In the genomic region with DNA sequence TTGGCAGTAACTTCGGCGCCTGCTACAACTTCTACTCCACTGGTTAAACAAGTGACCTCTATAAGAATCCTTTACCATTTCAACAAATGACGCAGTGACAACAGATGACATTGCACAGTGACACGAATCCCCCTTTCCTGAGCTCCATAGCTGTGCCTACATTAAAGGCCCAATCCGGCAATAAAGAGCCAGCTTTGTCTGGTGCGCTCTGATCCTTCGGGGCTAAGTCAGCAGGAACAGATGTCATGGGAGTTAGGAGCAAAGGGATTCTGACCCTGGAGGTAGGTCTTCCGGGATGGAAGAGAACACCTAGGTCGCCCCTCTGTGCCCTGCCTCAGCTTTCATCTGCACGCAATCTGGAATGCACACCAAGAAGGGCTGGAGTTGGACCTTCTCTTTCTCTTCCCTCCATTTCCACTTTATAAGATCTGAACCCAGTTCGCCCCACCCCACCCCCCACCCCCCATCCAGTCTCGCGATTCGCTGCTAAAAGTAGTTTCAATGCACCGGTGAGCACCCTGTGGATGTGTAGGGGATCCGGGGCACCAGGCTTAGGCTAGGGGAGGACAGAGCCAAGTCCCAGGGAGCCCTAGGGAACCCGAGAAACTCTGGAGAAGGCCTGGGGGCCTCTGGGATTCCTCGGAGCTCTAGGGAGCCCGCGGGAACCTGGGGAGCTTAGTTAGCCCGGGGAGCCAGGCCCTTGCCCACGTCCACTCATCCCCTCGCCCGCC, we compare ENCODE assay signal across 9 mouse cellular contexts. TPM values are rescaled to one million over a fixed set of nuclear protein-coding genes. Genes with fewer than 3 reads are reported as not detected.
DNase-seq lines count a peak whose midpoint lies in the region; ATAC-seq and TF ChIP-seq lines count a peak whose summit lies in the region.
"Had no signal": no experiment of that assay in that cellular context is flagged by ENCODE, and none has a peak within 500 bp of the region (broad histone marks: within the 10 kb centered on the region; RNA-seq: fewer than 3 reads in every experiment).

No protein-coding gene starts in this region.

- no peaks in the 10 kb centered on the region for H3K9me3 ChIP-seq in forebrain, embryonic 10.5 days
- no peaks in the 10 kb centered on the region for H3K9me3 ChIP-seq in limb, embryonic 12.5 days

- H3K4me2 ChIP-seq in limb, embryonic 12.5 days = peak overlapping the region; percentile 88

- WGBS in forebrain, embryonic 10.5 days = 5% methylated on average over 24 of the region's 24 CpGs
- WGBS in limb, embryonic 12.5 days = 5% methylated on average over 24 of the region's 24 CpGs

- peak overlapping the region; percentile 59 for H3K9ac ChIP-seq in limb, embryonic 12.5 days (replicated peaks)

- peaks cover 75% of the 10 kb centered on the region for H3K27me3 ChIP-seq in forebrain, embryonic 10.5 days (ENCODE audit: poor library complexity, severe bottlenecking)
- H3K27me3 ChIP-seq in limb, embryonic 12.5 days = peaks cover 38% of the 10 kb centered on the region

- intact Hi-C loops in left cerebral cortex, adult 2 months (cut with DNase I) = no loop called here
- intact Hi-C loops in left cerebral cortex, postnatal 14 days (cut with DNase I) = no loop called here

- 0 out of 2 replicates have a peak, but pooled peaks have one; percentile 15 for ATAC-seq in limb, embryonic 12.5 days (ENCODE audit: insufficient number of reproducible peaks, insufficient read depth, low FRiP score, low TSS enrichment, low read depth)
- no peak for ATAC-seq in inflammation-experienced regulatory T-cells, adult 6 months
- ATAC-seq in granulocyte monocyte progenitor cell, adult 5-6 weeks (replicated peaks; ENCODE audit: poor library complexity, severe bottlenecking) = no peak

- peaks cover 18% of the 10 kb centered on the region for H3K4me1 ChIP-seq in forebrain, embryonic 10.5 days
- H3K4me1 ChIP-seq in limb, embryonic 12.5 days (replicated peaks) = peaks cover 6% of the 10 kb centered on the region

- H3K27ac ChIP-seq in left cerebral cortex, adult 2 months = no peak overlapping the region
- H3K27ac ChIP-seq in forebrain, embryonic 10.5 days = peak overlapping the region; percentile 80
- no peak overlapping the region for H3K27ac ChIP-seq in limb, embryonic 12.5 days

- H3K36me3 ChIP-seq in forebrain, embryonic 10.5 days (replicated peaks) = no peaks in the 10 kb centered on the region
- no peaks in the 10 kb centered on the region for H3K36me3 ChIP-seq in limb, embryonic 12.5 days

- H3K4me3 ChIP-seq in left cerebral cortex, adult 2 months = peak overlapping the region; percentile 50
- H3K4me3 ChIP-seq in forebrain, embryonic 10.5 days = peak overlapping the region; percentile 62
- H3K4me3 ChIP-seq in limb, embryonic 12.5 days (replicated peaks) = peak overlapping the region; percentile 53

- no peak for TF ChIP-seq CTCF in left cerebral cortex, adult 2 months (IDR thresholded peaks at IDR 0.05)

- DNase-seq in left cerebral cortex, adult 2 months (ENCODE audit: extremely low spot score in 1 of 2, low spot score in 2 of 2) = no peak
- no peak for DNase-seq in left cerebral cortex, postnatal 14 days (ENCODE audit: low spot score in 2 of 2)
- DNase-seq in forebrain, embryonic 10.5 days (ENCODE audit: extremely low spot score, low spot score) = no peak
- DNase-seq in retina, adult 2 months (ENCODE audit: low read depth, low spot score) = peak; percentile 50
- no peak for DNase-seq in adrenal gland, postnatal 4 days (ENCODE audit: low spot score in 2 of 2)

RNA-seq across cellular contexts. Expression of gene Mak, which starts 0.7 kb away (rescaled TPM):
- 1 to 10 TPM; 3.1 to 3.9 TPM for total RNA-seq in left cerebral cortex, adult 2 months (2021)
- 1 to 10 TPM; 1.4 to 2.0 TPM for total RNA-seq in left cerebral cortex, postnatal 14 days (2021)
- polyA plus RNA-seq in forebrain, embryonic 10.5 days (2016; fragmentation: Nextera tagmentation; extraction: Ambion mirVana) = 1.2 and 1.4 TPM in 2 replicates
- polyA plus RNA-seq in limb, embryonic 12.5 days (2016; fragmentation: Nextera tagmentation; extraction: Ambion mirVana) = 0.50 and 1.2 TPM in 2 replicates
- polyA plus RNA-seq in inflammation-experienced regulatory T-cells, adult 6 months (2017; shearing (Covaris generic)) = under 1 TPM in 1 of 3 experiments, not detected in 2; 0.13 TPM
- under 1 TPM in 1 of 2 experiments, not detected in 1; 0.25 TPM for total RNA-seq in adrenal gland, postnatal 4 days (2021)
- not detected in 2 replicates for total RNA-seq in granulocyte monocyte progenitor cell, adult 5-6 weeks (2014; fragmentation: Nextera tagmentation)
- not detected in 2 replicates for total RNA-seq in granulocyte monocyte progenitor cell, adult 5-6 weeks (2017)
- polyA plus RNA-seq: spleen, adult 2 months had no signal

RNA-seq across cellular contexts. Expression of gene Gcm2, which starts 32.0 kb away (rescaled TPM):
- not detected for total RNA-seq in left cerebral cortex, adult 2 months (2021)
- total RNA-seq in left cerebral cortex, postnatal 14 days (2021) = not detected
- not detected in 2 replicates for polyA plus RNA-seq in forebrain, embryonic 10.5 days (2016; fragmentation: Nextera tagmentation; extraction: Ambion mirVana)
- not detected in 2 replicates for polyA plus RNA-seq in limb, embryonic 12.5 days (2016; fragmentation: Nextera tagmentation; extraction: Ambion mirVana)
- polyA plus RNA-seq in inflammation-experienced regulatory T-cells, adult 6 months (2017; shearing (Covaris generic)) = under 1 TPM in 1 of 3 experiments, not detected in 2; 0.95 TPM
- total RNA-seq in adrenal gland, postnatal 4 days (2021) = not detected
- not detected in 2 replicates for total RNA-seq in granulocyte monocyte progenitor cell, adult 5-6 weeks (2014; fragmentation: Nextera tagmentation)
- not detected in 2 replicates for total RNA-seq in granulocyte monocyte progenitor cell, adult 5-6 weeks (2017)

RNA-seq across cellular contexts. Expression of gene Sycp2l, which starts 35.3 kb away (rescaled TPM):
- total RNA-seq in left cerebral cortex, adult 2 months (2021) = not detected
- not detected for total RNA-seq in left cerebral cortex, postnatal 14 days (2021)
- not detected in 2 replicates for polyA plus RNA-seq in forebrain, embryonic 10.5 days (2016; fragmentation: Nextera tagmentation; extraction: Ambion mirVana)
- not detected in 2 replicates for polyA plus RNA-seq in limb, embryonic 12.5 days (2016; fragmentation: Nextera tagmentation; extraction: Ambion mirVana)
- under 1 TPM in 1 of 3 experiments, not detected in 2; 0.38 TPM for polyA plus RNA-seq in inflammation-experienced regulatory T-cells, adult 6 months (2017; shearing (Covaris generic))
- not detected for total RNA-seq in adrenal gland, postnatal 4 days (2021)
- total RNA-seq in granulocyte monocyte progenitor cell, adult 5-6 weeks (2014; fragmentation: Nextera tagmentation) = not detected in 2 replicates
- total RNA-seq in granulocyte monocyte progenitor cell, adult 5-6 weeks (2017) = not detected in 2 replicates
- polyA plus RNA-seq: spleen, adult 2 months had no signal
